Mouse (Mus musculus): ENCODE results near the gene Sox10. TPM values are rescaled to one million over a fixed set of nuclear protein-coding genes. Genes with fewer than 3 reads are reported as not detected.
A peak's percentile ranks its signal among the peaks of the same experiment; 100 is the strongest.

Sox10 gene
- polyA plus RNA-seq, 1 experiment from 2014 or later, result not detected

GRCm38 (mm10) chr15:79126217-79126932 lies 38.7 kb downstream of the Sox10 start:
- ChIA-PET CTCF (interaction anchor here (1.0 to 3.3 kb wide), 8 partner anchors 10 to 49 kb away, joined by 3 to 17 read pairs (median 4); partner anchors contain the start of genes 1700088E04Rik, Micall1 and Polr2f), POLR2A (interaction anchor here (1.3 kb wide), 1 partner anchor 18 kb away, joined by 4 read pairs; the partner anchor contains the start of gene Micall1)
- ATAC-seq (peak; percentile 2), DNase-seq (ENCODE audit: low read depth, low spot score) (no peak)
- TF ChIP-seq CTCF (IDR thresholded peaks at IDR 0.05), result no peak
- in situ Hi-C loops (cut with MboI; ENCODE audit: low pct_unique_long_range_greater_than_20kb), result no loop called here
- no peaks in the 10 kb centered on the region for H3K27me3 ChIP-seq

GRCm38 (mm10) chr15:79124331-79124875 lies 40.6 kb downstream of the Sox10 start:
- POLR2A ChIA-PET, result no interaction called here
- in situ Hi-C loops (cut with MboI; ENCODE audit: low pct_unique_long_range_greater_than_20kb), result no loop called here
- DNase-seq (ENCODE audit: low read depth, low spot score), result no peak

GRCm38 (mm10) chr15:79123751-79124150 lies 41.3 kb downstream of the Sox10 start:
- CTCF ChIA-PET, result no interaction called here
- in situ Hi-C loops (cut with MboI; ENCODE audit: low pct_unique_long_range_greater_than_20kb), result no loop called here
- no peaks in the 10 kb centered on the region for H3K27me3 ChIP-seq
- TF ChIP-seq CTCF (IDR thresholded peaks at IDR 0.05), result no peak
- DNase-seq (ENCODE audit: low read depth, low spot score) (no peak), ATAC-seq (no peak)
- POLR2A ChIA-PET, result no interaction called here

More at GRCm38 (mm10) chr15:79124331-79124875, 40.6 kb downstream of the Sox10 start:
- H3K27me3 ChIP-seq, result no peaks in the 10 kb centered on the region
- ATAC-seq, result no peak
- CTCF ChIA-PET, result no interaction called here
- TF ChIP-seq CTCF (IDR thresholded peaks at IDR 0.05), result no peak

GRCm38 (mm10) chr15:79122546-79122945 lies 42.5 kb downstream of the Sox10 start:
- TF ChIP-seq CTCF (IDR thresholded peaks at IDR 0.05), result no peak
- in situ Hi-C loops (cut with MboI; ENCODE audit: low pct_unique_long_range_greater_than_20kb), result no loop called here
- DNase-seq (ENCODE audit: low read depth, low spot score), result no peak
- ChIA-PET POLR2A (no interaction called here), CTCF (no interaction called here)
- no peak for ATAC-seq
- no peaks in the 10 kb centered on the region for H3K27me3 ChIP-seq

- H3K27me3 ChIP-seq, result no peaks in the 10 kb centered on the region
- ChIA-PET POLR2A (no interaction called here), CTCF (no interaction called here)
- in situ Hi-C loops (cut with MboI; ENCODE audit: low pct_unique_long_range_greater_than_20kb), result no loop called here
- no peak for TF ChIP-seq CTCF (IDR thresholded peaks at IDR 0.05)
- ATAC-seq (no peak), DNase-seq (ENCODE audit: low read depth, low spot score) (no peak)
Observed at GRCm38 (mm10) chr15:79122119-79122518, 42.9 kb downstream of the Sox10 start.

GRCm38 (mm10) chr15:79119491-79119890 lies 45.5 kb downstream of the Sox10 start:
- ChIA-PET CTCF (interaction anchor here (1.0 kb wide), 1 partner anchor 9 kb away, joined by 3 read pairs; no protein-coding TSS in a partner anchor), POLR2A (no interaction called here)
- ATAC-seq (no peak), DNase-seq (ENCODE audit: low read depth, low spot score) (no peak)
- no peaks in the 10 kb centered on the region for H3K27me3 ChIP-seq
- in situ Hi-C loops (cut with MboI; ENCODE audit: low pct_unique_long_range_greater_than_20kb), result no loop called here
- no peak for TF ChIP-seq CTCF (IDR thresholded peaks at IDR 0.05)

GRCm38 (mm10) chr15:79115276-79115675 lies 49.8 kb downstream of the Sox10 start:
- ATAC-seq (no peak), DNase-seq (ENCODE audit: low read depth, low spot score) (no peak)
- no peaks in the 10 kb centered on the region for H3K27me3 ChIP-seq
- ChIA-PET CTCF (no interaction called here), POLR2A (no interaction called here)
- no peak for TF ChIP-seq CTCF (IDR thresholded peaks at IDR 0.05)
- in situ Hi-C loops (cut with MboI; ENCODE audit: low pct_unique_long_range_greater_than_20kb), result no loop called here

GRCm38 (mm10) chr15:79111774-79112173 lies 53.3 kb downstream of the Sox10 start:
- ATAC-seq (no peak), DNase-seq (ENCODE audit: low read depth, low spot score) (no peak)
- no peak for TF ChIP-seq CTCF (IDR thresholded peaks at IDR 0.05)
- no peaks in the 10 kb centered on the region for H3K27me3 ChIP-seq
- CTCF ChIA-PET, result no interaction called here
- in situ Hi-C loops (cut with MboI; ENCODE audit: low pct_unique_long_range_greater_than_20kb), result no loop called here
- POLR2A ChIA-PET, result no interaction called here

- in situ Hi-C loops (cut with MboI; ENCODE audit: low pct_unique_long_range_greater_than_20kb), result no loop called here
- TF ChIP-seq CTCF (IDR thresholded peaks at IDR 0.05), result no peak
- DNase-seq (ENCODE audit: low read depth, low spot score), result no peak
- ChIA-PET POLR2A (interaction anchor here (1.2 to 3.4 kb wide), 3 partner anchors 10 to 31 kb away, joined by 3 to 10 read pairs (median 4); partner anchors contain the start of gene 1700088E04Rik), CTCF (interaction anchor here (1.2 to 1.3 kb wide), 2 partner anchors 22 to 39 kb away, joined by 3 read pairs; no protein-coding TSS in a partner anchor)
- H3K27me3 ChIP-seq, result no peaks in the 10 kb centered on the region
- no peak for ATAC-seq
Observed at GRCm38 (mm10) chr15:79110528-79110927, 54.5 kb downstream of the Sox10 start.

- no peaks in the 10 kb centered on the region for H3K27me3 ChIP-seq
- in situ Hi-C loops (cut with MboI; ENCODE audit: low pct_unique_long_range_greater_than_20kb), result no loop called here
- ATAC-seq, result no peak
- no peak for DNase-seq (ENCODE audit: low read depth, low spot score)
- ChIA-PET CTCF (interaction anchor here (1.2 to 1.3 kb wide), 2 partner anchors 22 to 39 kb away, joined by 3 read pairs; no protein-coding TSS in a partner anchor), POLR2A (interaction anchor here (1.1 to 3.4 kb wide), 4 partner anchors 10 to 31 kb away, joined by 3 to 10 read pairs (median 4); partner anchors contain the start of gene 1700088E04Rik)
- TF ChIP-seq CTCF (IDR thresholded peaks at IDR 0.05), result no peak
Observed at GRCm38 (mm10) chr15:79110031-79110430, 55.0 kb downstream of the Sox10 start.
